Mouse (Mus musculus) liver, embryonic 12.5 days (tissue): ENCODE data around the gene Olfr890. TPM values are rescaled to one million over a fixed set of nuclear protein-coding genes. Genes with fewer than 3 reads are reported as not detected.
"Not testable (repeated sequence)": the region's sequence is repeated elsewhere in the genome, so short reads cannot be mapped to it uniquely, and the experiment has no call there.

Source experiments
- ATAC-seq: fragments of 200-750 bp; cut with Nextera tagmentation; 2 replicates; pipeline ENCODE4 v1.8.0; 2017; ENCODE audit warnings: moderate number of reproducible peaks, mild to moderate bottlenecking, moderate library complexity
- H3K27ac ChIP-seq: fragments of 300-500 bp; sonication (generic); 2 replicates; pipeline ENCODE4 v1.5.1; 2016; ENCODE audit warnings: mild to moderate bottlenecking
- H3K27me3 ChIP-seq: fragments of 300-500 bp; sonication (generic); replicated peaks from 2 replicates; pipeline ENCODE4 v1.6.1; 2016; ENCODE audit warnings: mild to moderate bottlenecking, moderate library complexity
- H3K36me3 ChIP-seq: fragments of 300-500 bp; sonication (generic); 2 replicates; pipeline ENCODE4 v1.6.1; 2016; ENCODE audit warnings: mild to moderate bottlenecking, moderate library complexity
- H3K4me1 ChIP-seq: fragments of 300-500 bp; sonication (generic); 2 replicates; pipeline ENCODE4 v1.6.1; 2016
- H3K4me2 ChIP-seq: fragments of 300-500 bp; sonication (generic); 2 replicates; pipeline ENCODE4 v1.6.1; 2016; ENCODE audit warnings: mild to moderate bottlenecking, moderate library complexity
- H3K4me3 ChIP-seq: fragments of 300-500 bp; sonication (generic); 2 replicates; pipeline ENCODE4 v1.5.1; 2016; ENCODE audit warnings: mild to moderate bottlenecking, moderate library complexity
- H3K9ac ChIP-seq: fragments of 300-500 bp; sonication (generic); 2 replicates; pipeline ENCODE4 v1.6.1; 2016; ENCODE audit warnings: mild to moderate bottlenecking, moderate library complexity
- H3K9me3 ChIP-seq: fragments of 300-500 bp; sonication (generic); replicated peaks from 2 replicates; pipeline ENCODE4 v1.6.1; 2016; ENCODE audit warnings: mild to moderate bottlenecking, moderate library complexity
- WGBS: fragments of 180-500 bp; shearing (Covaris S2); methylation state at CpG from one replicate; pipeline ENCODE4 v1.1.7; 2016; ENCODE audit not compliant: insufficient replicate concordance; 5-methylcytosine and 5-hydroxymethylcytosine counted together
- polyA plus RNA-seq: library from polyadenylated mRNA; unstranded; fragments of >200 nt; fragmentation: Nextera tagmentation; extraction: Ambion mirVana; gene quantifications from 2 replicates; pipeline ENCODE4 v1.2.1, GENCODE M21; 2016

The Olfr890 gene
- not detected in 2 replicates for polyA plus RNA-seq

GRCm38 (mm10) chr9:38142217-38142616 is at the start of gene Olfr890:
TSS of gene Olfr890 (plus strand) at chr9:38142517.
- Histone ChIP-seq H3K9me3 (no peaks in the 10 kb centered on the region), H3K27me3 (no peaks in the 10 kb centered on the region), H3K4me3 (no peak within 1 kb of the TSS), H3K27ac (no peak within 1 kb of the TSS), H3K4me2 (no peak within 1 kb of the TSS), H3K36me3 (no peaks in the 10 kb centered on the region), H3K9ac (no peak within 1 kb of the TSS), H3K4me1 (no peaks in the 10 kb centered on the region)
- no peak for ATAC-seq

GRCm38 (mm10) chr9:38107828-38108227 is 34.5 kb upstream of the Olfr890 start, which contains the start of gene Olfr888:
TSS of gene Olfr888 (plus strand) at chr9:38108128.
- Histone ChIP-seq H3K4me3 (no peak within 1 kb of the TSS), H3K27me3 (no peaks in the 10 kb centered on the region), H3K4me1 (no peaks in the 10 kb centered on the region), H3K27ac (no peak within 1 kb of the TSS), H3K9me3 (no peaks in the 10 kb centered on the region), H3K4me2 (no peak within 1 kb of the TSS), H3K36me3 (no peaks in the 10 kb centered on the region), H3K9ac (no peak within 1 kb of the TSS)
- no peak for ATAC-seq
- WGBS: 63% methylated on average over 1 of the region's 1 CpGs

- Histone ChIP-seq H3K4me3 (no peak within 1 kb of the TSS), H3K4me2 (no peak within 1 kb of the TSS), H3K9me3 (no peaks in the 10 kb centered on the region), H3K9ac (no peak within 1 kb of the TSS), H3K36me3 (no peaks in the 10 kb centered on the region), H3K4me1 (no peaks in the 10 kb centered on the region), H3K27ac (no peak within 1 kb of the TSS), H3K27me3 (no peaks in the 10 kb centered on the region)
- ATAC-seq: no peak
Measured at GRCm38 (mm10) chr9:38114898-38115297, 27.4 kb upstream of the Olfr890 start, which contains the start of gene Olfr889. TSS of gene Olfr889 (plus strand) at chr9:38115198.

GRCm38 (mm10) chr9:38168341-38168740 is 26.0 kb downstream of the Olfr890 start:
- not testable (repeated sequence) for H3K4me1 ChIP-seq, H3K4me3 ChIP-seq, H3K4me2 ChIP-seq, H3K9me3 ChIP-seq, H3K9ac ChIP-seq, H3K27ac ChIP-seq, H3K27me3 ChIP-seq, ATAC-seq, H3K36me3 ChIP-seq
- WGBS: 39% methylated on average over 2 of the region's 2 CpGs

- H3K4me1 ChIP-seq: no peaks in the 10 kb centered on the region
- no peak for ATAC-seq
- no peaks in the 10 kb centered on the region for H3K27me3 ChIP-seq
- no peak within 1 kb of the TSS for H3K4me3 ChIP-seq
- no peaks in the 10 kb centered on the region for H3K36me3 ChIP-seq
- H3K27ac ChIP-seq: no peak within 1 kb of the TSS
- H3K9me3 ChIP-seq: peaks cover 3% of the 10 kb centered on the region; the same call in 1 of the 2 replicates
- no peak within 1 kb of the TSS for H3K4me2 ChIP-seq
- H3K9ac ChIP-seq: no peak within 1 kb of the TSS
- WGBS: 56% methylated on average over 1 of the region's 1 CpGs
Measured at GRCm38 (mm10) chr9:38180721-38181120, 38.4 kb downstream of the Olfr890 start, which contains the start of gene Olfr891. TSS of gene Olfr891 (minus strand) at chr9:38180821.

Other genes starting within 250 kb of the Olfr890 start
- not detected in 2 replicates for gene Olfr145, start 245.8 kb upstream of the Olfr890 start, polyA plus RNA-seq
- not detected in 2 replicates for gene Olfr878, start 224.7 kb upstream of the Olfr890 start, polyA plus RNA-seq
- gene Olfr881, start 150.7 kb upstream of the Olfr890 start, polyA plus RNA-seq: not detected in 2 replicates
- gene Olfr883, start 116.7 kb upstream of the Olfr890 start, polyA plus RNA-seq: not detected in 2 replicates
- gene Olfr884, start 96.0 kb upstream of the Olfr890 start, polyA plus RNA-seq: not detected in 2 replicates
- gene Olfr885, start 81.2 kb upstream of the Olfr890 start, polyA plus RNA-seq: not detected in 2 replicates
- gene Olfr887, start 58.4 kb upstream of the Olfr890 start, polyA plus RNA-seq: not detected in 2 replicates
- gene Olfr888, start 34.4 kb upstream of the Olfr890 start, polyA plus RNA-seq: not detected in 2 replicates
- gene Olfr889, start 27.3 kb upstream of the Olfr890 start, polyA plus RNA-seq: 0.25 and 0.32 TPM in 2 replicates
- gene Olfr891, start 38.3 kb downstream of the Olfr890 start, polyA plus RNA-seq: not detected in 2 replicates
- not detected in 2 replicates for gene Olfr893, start 65.8 kb downstream of the Olfr890 start, polyA plus RNA-seq
- gene Olfr894, start 75.5 kb downstream of the Olfr890 start, polyA plus RNA-seq: not detected in 2 replicates
- not detected in 2 replicates for gene Olfr143, start 110.3 kb downstream of the Olfr890 start, polyA plus RNA-seq
- gene Olfr895, start 125.3 kb downstream of the Olfr890 start, polyA plus RNA-seq: not detected in 2 replicates
- gene Olfr896-ps1, start 148.6 kb downstream of the Olfr890 start, polyA plus RNA-seq: not detected in 2 replicates
- gene Olfr25, start 186.5 kb downstream of the Olfr890 start, polyA plus RNA-seq: not detected in 2 replicates
- gene Olfr898, start 205.9 kb downstream of the Olfr890 start, polyA plus RNA-seq: not detected in 2 replicates
- gene Olfr250, start 224.4 kb downstream of the Olfr890 start, polyA plus RNA-seq: not detected in 2 replicates
- gene Olfr251, start 234.6 kb downstream of the Olfr890 start, polyA plus RNA-seq: not detected in 2 replicates